Mouse (Mus musculus) neural tube, embryonic 14.5 days (tissue): Measurements from ENCODE around the gene Hp. TPM values are rescaled to one million over a fixed set of nuclear protein-coding genes. Genes with fewer than 3 reads are reported as not detected.

Source experiments
- ATAC-seq: fragments of 200-750 bp; cut with Nextera tagmentation; 2 replicates; pipeline ENCODE4 v1.8.0; 2017; ENCODE audit warnings: low read depth, mild to moderate bottlenecking, moderate TSS enrichment, moderate library complexity
- H3K27ac ChIP-seq: fragments of 300-500 bp; sonication (generic); 2 replicates; pipeline ENCODE4 v1.5.1; 2014; ENCODE audit warnings: low read depth, mild to moderate bottlenecking, control low read depth, low read length, moderate library complexity, mixed read lengths
- H3K27me3 ChIP-seq: fragments of 300-500 bp; sonication (generic); 2 replicates; pipeline ENCODE4 v1.6.1; 2014; ENCODE audit warnings: low read length; ENCODE audit not compliant: control insufficient read depth, insufficient read depth
- H3K36me3 ChIP-seq: fragments of 300-500 bp; sonication (generic); 2 replicates; pipeline ENCODE4 v1.6.1; 2014; ENCODE audit warnings: low read length, mixed read lengths; ENCODE audit not compliant: control insufficient read depth, insufficient read depth
- H3K4me1 ChIP-seq: fragments of 300-500 bp; sonication (generic); 2 replicates; pipeline ENCODE4 v1.6.1; 2014; ENCODE audit warnings: low read length; ENCODE audit not compliant: control insufficient read depth, insufficient read depth
- H3K4me2 ChIP-seq: fragments of 300-500 bp; sonication (generic); 2 replicates; pipeline ENCODE4 v1.6.1; 2014; ENCODE audit warnings: mild to moderate bottlenecking, low read depth, low read length, control low read depth
- H3K4me3 ChIP-seq: fragments of 300-500 bp; sonication (generic); 2 replicates; pipeline ENCODE4 v1.5.1; 2014; ENCODE audit warnings: low read depth, low read length, control low read depth, mixed read lengths
- H3K9ac ChIP-seq: fragments of 300-500 bp; sonication (generic); replicated peaks from 2 replicates; pipeline ENCODE4 v1.6.1; 2014; ENCODE audit warnings: low read depth, mild to moderate bottlenecking, control low read depth, low read length, mixed read lengths
- H3K9me3 ChIP-seq: fragments of 300-500 bp; sonication (generic); 2 replicates; pipeline ENCODE4 v1.6.1; 2016; ENCODE audit warnings: low read length; ENCODE audit not compliant: control insufficient read depth
- WGBS: fragments of 180-500 bp; shearing (Covaris S2); extraction: QIAGEN DNeasy Blood & Tissue Kit; methylation state at CpG from one replicate; pipeline ENCODE4 v1.1.7; 2014; 5-methylcytosine and 5-hydroxymethylcytosine counted together
- polyA plus RNA-seq: library from polyadenylated mRNA; unstranded; fragments of >200 nt; fragmentation: Nextera tagmentation; extraction: Ambion mirVana; gene quantifications from 2 replicates; pipeline ENCODE4 v1.2.1, GENCODE M21; 2014

Gene Hp
- polyA plus RNA-seq, 1 experiment from 2014 or later: not detected

GRCm38 (mm10) chr8:109576311-109576710 is 2.7 kb downstream of the Hp start:
- ATAC-seq: no peak
- Histone ChIP-seq H3K4me2 (no peak overlapping the region), H3K4me3 (no peak overlapping the region), H3K9ac (no peak overlapping the region), H3K4me1 (no peaks in the 10 kb centered on the region), H3K27ac (no peak overlapping the region), H3K27me3 (no peaks in the 10 kb centered on the region), H3K36me3 (no peaks in the 10 kb centered on the region), H3K9me3 (no peaks in the 10 kb centered on the region)
- WGBS: 80% methylated on average over 4 of the region's 4 CpGs

GRCm38 (mm10) chr8:109571139-109571538 is 7.8 kb downstream of the Hp start:
- Histone ChIP-seq H3K4me2 (no peak overlapping the region), H3K4me3 (no peak overlapping the region), H3K9me3 (no peaks in the 10 kb centered on the region), H3K27me3 (no peaks in the 10 kb centered on the region), H3K4me1 (peaks cover 7% of the 10 kb centered on the region), H3K36me3 (no peaks in the 10 kb centered on the region), H3K9ac (no peak overlapping the region), H3K27ac (no peak overlapping the region)
- ATAC-seq: no peak
- 87% methylated on average over 12 of the region's 12 CpGs for WGBS

- under 1% methylated on average over 52 of the region's 52 CpGs for WGBS
- no peaks in the 10 kb centered on the region for H3K9me3 ChIP-seq
- H3K4me1 ChIP-seq: peaks cover 13% of the 10 kb centered on the region
- peak within 1 kb of the TSS; percentile 89 for H3K4me3 ChIP-seq
- H3K9ac ChIP-seq: peak within 1 kb of the TSS; percentile 94
- H3K27me3 ChIP-seq: no peaks in the 10 kb centered on the region
- peak within 1 kb of the TSS; percentile 88 for H3K27ac ChIP-seq
- ATAC-seq: peak; percentile 100
- H3K4me2 ChIP-seq: peak within 1 kb of the TSS; percentile 93
- H3K36me3 ChIP-seq: peaks cover 9% of the 10 kb centered on the region
Observed at GRCm38 (mm10) chr8:109565498-109566333, 13.3 kb downstream of the Hp start, which contains the start of the genes Dhx38 and Txnl4b. Gene Dhx38 (minus strand): TSS chr8:109565861. Gene Txnl4b (plus strand): TSS chr8:109565892.

GRCm38 (mm10) chr8:109564766-109565165 is 14.2 kb downstream of the Hp start:
- WGBS: 5% methylated on average over 10 of the region's 10 CpGs
- no peak for ATAC-seq

GRCm38 (mm10) chr8:109563881-109564280 is 15.1 kb downstream of the Hp start:
- no peak overlapping the region for H3K9ac ChIP-seq
- H3K36me3 ChIP-seq: peaks cover 27% of the 10 kb centered on the region
- no peak overlapping the region for H3K27ac ChIP-seq
- H3K4me3 ChIP-seq: no peak overlapping the region
- H3K4me1 ChIP-seq: peaks cover 13% of the 10 kb centered on the region
- no peaks in the 10 kb centered on the region for H3K9me3 ChIP-seq
- 91% methylated on average over 2 of the region's 2 CpGs for WGBS
- H3K27me3 ChIP-seq: no peaks in the 10 kb centered on the region
- ATAC-seq: no peak
- no peak overlapping the region; the same call in 1 of the 2 replicates for H3K4me2 ChIP-seq

More at GRCm38 (mm10) chr8:109564766-109565165, 14.2 kb downstream of the Hp start:
- Histone ChIP-seq H3K4me3 (peak overlapping the region; percentile 89), H3K4me1 (peaks cover 13% of the 10 kb centered on the region), H3K9ac (peak overlapping the region; percentile 94), H3K36me3 (peaks cover 18% of the 10 kb centered on the region), H3K27me3 (no peaks in the 10 kb centered on the region), H3K4me2 (peak overlapping the region; percentile 93), H3K9me3 (no peaks in the 10 kb centered on the region), H3K27ac (peak overlapping the region; percentile 88; the same call in 1 of the 2 replicates)

GRCm38 (mm10) chr8:109551663-109552062 is 27.3 kb downstream of the Hp start:
- peaks cover 85% of the 10 kb centered on the region for H3K36me3 ChIP-seq
- H3K4me3 ChIP-seq: no peak overlapping the region
- no peaks in the 10 kb centered on the region for H3K27me3 ChIP-seq
- H3K9ac ChIP-seq: no peak overlapping the region
- H3K4me2 ChIP-seq: no peak overlapping the region
- no peak overlapping the region for H3K27ac ChIP-seq
- H3K4me1 ChIP-seq: no peaks in the 10 kb centered on the region
- no peak for ATAC-seq
- no peaks in the 10 kb centered on the region for H3K9me3 ChIP-seq
- WGBS: 48% methylated on average over 3 of the region's 3 CpGs

- Histone ChIP-seq H3K4me2 (no peak overlapping the region), H3K27me3 (no peaks in the 10 kb centered on the region), H3K9ac (no peak overlapping the region), H3K9me3 (no peaks in the 10 kb centered on the region), H3K27ac (no peak overlapping the region), H3K36me3 (peaks cover 18% of the 10 kb centered on the region), H3K4me1 (no peaks in the 10 kb centered on the region), H3K4me3 (no peak overlapping the region)
- WGBS: 42% methylated on average over 3 of the region's 3 CpGs
- ATAC-seq: no peak
Observed at GRCm38 (mm10) chr8:109544049-109544448, 34.9 kb downstream of the Hp start.

GRCm38 (mm10) chr8:109542748-109543519 is 36.0 kb downstream of the Hp start:
- WGBS: 76% methylated on average over 8 of the region's 8 CpGs

GRCm38 (mm10) chr8:109542165-109542564 is 36.8 kb downstream of the Hp start:
- Histone ChIP-seq H3K9ac (no peak overlapping the region), H3K4me1 (no peaks in the 10 kb centered on the region), H3K36me3 (peaks cover 4% of the 10 kb centered on the region; the same call in 1 of the 2 replicates), H3K27me3 (no peaks in the 10 kb centered on the region), H3K4me2 (no peak overlapping the region), H3K4me3 (no peak overlapping the region), H3K9me3 (no peaks in the 10 kb centered on the region), H3K27ac (no peak overlapping the region)
- no peak for ATAC-seq
- WGBS: 76% methylated on average over 5 of the region's 5 CpGs

More at GRCm38 (mm10) chr8:109542748-109543519, 36.0 kb downstream of the Hp start:
- Histone ChIP-seq H3K9ac (no peak overlapping the region), H3K27ac (no peak overlapping the region), H3K9me3 (no peaks in the 10 kb centered on the region), H3K4me3 (no peak overlapping the region), H3K36me3 (peaks cover 10% of the 10 kb centered on the region; the same call in 1 of the 2 replicates), H3K4me2 (no peak overlapping the region), H3K27me3 (no peaks in the 10 kb centered on the region), H3K4me1 (no peaks in the 10 kb centered on the region)
- no peak for ATAC-seq
